Mouse (Mus musculus) C2C12 (cell line): ENCODE measurements around the gene Trmt1.

Experiments
- CEBPB ChIP-seq: IDR thresholded peaks from one replicate; pipeline ENCODE4 v1.6.1; 2011; ENCODE audit warnings: low read depth, mild to moderate bottlenecking, control low read depth, moderate library complexity
- CTCF ChIP-seq: IDR thresholded peaks from one replicate; pipeline ENCODE4 v1.5.1; 2011; ENCODE audit not compliant: control insufficient read depth, insufficient read depth, insufficient read length
- MAX ChIP-seq: IDR thresholded peaks from one replicate; pipeline ENCODE4 v1.6.1; 2011; ENCODE audit warnings: mild to moderate bottlenecking, control low read depth
- MYOD1 ChIP-seq: IDR thresholded peaks from one replicate; pipeline ENCODE4 v1.6.1; 2011; ENCODE audit warnings: low read depth; ENCODE audit not compliant: control insufficient read depth, insufficient read length
- MYOG ChIP-seq: IDR thresholded peaks from one replicate; pipeline ENCODE4 v1.6.1; 2011; ENCODE audit not compliant: control insufficient read depth, insufficient read length; ENCODE audit errors: extremely low read depth
- USF1 ChIP-seq: IDR thresholded peaks from one replicate; pipeline ENCODE4 v1.6.1; 2011; ENCODE audit warnings: low read depth, mild to moderate bottlenecking, control low read depth, moderate library complexity

GRCm38 (mm10) chr8:84711312-84711711 is 25.2 kb downstream of the Trmt1 start:
- TF ChIP-seq CTCF = no peak
- no peak for TF ChIP-seq MYOG
- TF ChIP-seq USF1 = no peak
- TF ChIP-seq MYOD1 = no peak
- no peak for TF ChIP-seq MAX
- TF ChIP-seq CEBPB = no peak
